15 mouse cellular contexts compared by ENCODE assay signal in the genomic region with DNA sequence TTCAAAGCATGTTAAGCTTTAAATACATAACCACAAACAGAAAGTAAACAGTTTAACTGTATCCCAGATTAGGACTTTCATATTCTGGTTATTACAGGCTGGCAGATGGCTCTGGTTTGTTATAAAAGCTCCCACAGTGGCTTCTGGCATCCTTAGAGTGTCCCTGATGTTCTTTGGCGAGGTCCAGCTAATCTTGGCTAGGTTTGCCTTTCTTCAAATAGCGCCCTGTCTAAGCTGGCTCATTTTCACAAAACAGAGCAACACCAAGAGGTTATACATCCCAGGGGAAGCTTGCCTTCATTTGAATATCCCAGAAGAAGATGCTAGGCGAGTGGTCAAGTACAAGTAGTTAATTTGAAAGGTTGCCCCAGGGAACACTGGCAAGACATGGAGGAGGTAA.
DNase-seq lines count a peak whose midpoint lies in the region; ATAC-seq and TF ChIP-seq lines count a peak whose summit lies in the region.
"Had no signal": no experiment of that assay in that cellular context is flagged by ENCODE, and none has a peak within 500 bp of the region (broad histone marks: within the 10 kb centered on the region; RNA-seq: fewer than 3 reads in every experiment).

No protein-coding gene starts in this region.

- no peak overlapping the region for H3K27ac ChIP-seq in heart, embryonic 12.5 days (ENCODE audit: poor library complexity, severe bottlenecking)
- H3K27ac ChIP-seq in forebrain, postnatal 0 days (ENCODE audit: low read depth, low read length): no peak overlapping the region
- H3K27ac ChIP-seq: intestine, embryonic 15.5 days; neural tube, embryonic 12.5 days had no signal

- H3K27me3 ChIP-seq in heart, embryonic 12.5 days (replicated peaks): no peaks in the 10 kb centered on the region
- no peaks in the 10 kb centered on the region for H3K27me3 ChIP-seq in forebrain, postnatal 0 days (ENCODE audit: insufficient read depth, low read length)
- H3K27me3 ChIP-seq: intestine, embryonic 15.5 days; megakaryocyte, embryonic 14.5 days; neural tube, embryonic 12.5 days had no signal

- H3K36me3 ChIP-seq in heart, embryonic 12.5 days: no peaks in the 10 kb centered on the region
- no peaks in the 10 kb centered on the region for H3K36me3 ChIP-seq in forebrain, postnatal 0 days (ENCODE audit: insufficient read depth)
- H3K36me3 ChIP-seq: intestine, embryonic 15.5 days; neural tube, embryonic 12.5 days had no signal

- H3K4me3 ChIP-seq in heart, embryonic 12.5 days: no peak overlapping the region
- no peak overlapping the region for H3K4me3 ChIP-seq in forebrain, postnatal 0 days (ENCODE audit: low read depth, low read length)
- H3K4me3 ChIP-seq: erythroblast, embryonic 14.5 days; intestine, embryonic 15.5 days; megakaryocyte, embryonic 14.5 days; neural tube, embryonic 12.5 days had no signal

- no peak for ATAC-seq in heart, embryonic 12.5 days (ENCODE audit: insufficient number of reproducible peaks, low FRiP score)
- ATAC-seq in forebrain, postnatal 0 days: peak; percentile 28; the same call in 1 of the 2 replicates
- ATAC-seq in megakaryocyte, adult 5-6 weeks (ENCODE audit: poor library complexity, severe bottlenecking): no peak
- ATAC-seq: intestine, embryonic 15.5 days had no signal

- H3K9me3 ChIP-seq in heart, embryonic 12.5 days (replicated peaks): no peaks in the 10 kb centered on the region
- no peaks in the 10 kb centered on the region for H3K9me3 ChIP-seq in forebrain, postnatal 0 days (ENCODE audit: low read length)
- H3K9me3 ChIP-seq: intestine, embryonic 15.5 days; megakaryocyte, embryonic 14.5 days; neural tube, embryonic 12.5 days had no signal

- no peak overlapping the region for H3K9ac ChIP-seq in heart, embryonic 12.5 days
- H3K9ac ChIP-seq in forebrain, postnatal 0 days: no peak overlapping the region
- H3K9ac ChIP-seq: intestine, embryonic 15.5 days; neural tube, embryonic 12.5 days had no signal

- DNase-seq in heart, adult 11 months: peak; percentile 83
- DNase-seq in adipocyte (ENCODE audit: low spot score): peak; percentile 67
- DNase-seq in cerebellum, adult 11 months: peak; percentile 29
- no peak for DNase-seq in forebrain, postnatal 0 days
- DNase-seq in thymus, postnatal 10 days (ENCODE audit: low spot score in 2 of 2): no peak
- DNase-seq: heart, postnatal 10 days; kidney, postnatal 25 days; right cerebral cortex, adult 18-20 months; thymus, postnatal 36 days had no signal

- TF ChIP-seq CTCF in forebrain, postnatal 0 days (IDR thresholded peaks at IDR 0.05; ENCODE audit: low read depth): no peak

- no peak overlapping the region for H3K4me2 ChIP-seq in heart, embryonic 12.5 days
- no peak overlapping the region for H3K4me2 ChIP-seq in forebrain, postnatal 0 days (ENCODE audit: low read depth)
- H3K4me2 ChIP-seq: intestine, embryonic 15.5 days; neural tube, embryonic 12.5 days had no signal

- no peaks in the 10 kb centered on the region for H3K4me1 ChIP-seq in heart, embryonic 12.5 days (replicated peaks)
- H3K4me1 ChIP-seq in forebrain, postnatal 0 days (ENCODE audit: insufficient read depth): no peaks in the 10 kb centered on the region
- H3K4me1 ChIP-seq: intestine, embryonic 15.5 days; neural tube, embryonic 12.5 days had no signal

- WGBS in heart, embryonic 12.5 days: 70% methylated on average over 3 of the region's 3 CpGs
- 26% methylated on average over 3 of the region's 3 CpGs for WGBS in forebrain, postnatal 0 days

Comparison
In these comparisons a context has a peak if more than half of its experiments do, and no peak if none do; other contexts are left out.
1. DNase-seq: peak in heart, adult 11 months (single experiment), adipocyte (single experiment) and cerebellum, adult 11 months (single experiment); none in forebrain, postnatal 0 days (single experiment) and thymus, postnatal 10 days (0 of 2).